24 mouse cellular contexts compared by ENCODE assay signal in genomic region chr16:34104427-34104826, GRCm38 (mm10).
DNase-seq lines count a peak whose midpoint lies in the region; ATAC-seq and TF ChIP-seq lines count a peak whose summit lies in the region.
"Had no signal": no experiment of that assay in that cellular context is flagged by ENCODE, and none has a peak within 500 bp of the region (broad histone marks: within the 10 kb centered on the region; RNA-seq: fewer than 3 reads in every experiment).

No protein-coding gene starts in this region.

- no peaks in the 10 kb centered on the region for H3K79me2 ChIP-seq in liver, adult 2 months (ENCODE audit: control insufficient read depth, insufficient read depth, low read length)

- intact Hi-C loops in heart, postnatal 10 days (cut with DNase I) = no loop called here

- no peak overlapping the region for H3K4me2 ChIP-seq in liver, postnatal 0 days (ENCODE audit: low read depth, low read length)
- no peak overlapping the region for H3K4me2 ChIP-seq in liver, embryonic 12.5 days
- no peak overlapping the region for H3K4me2 ChIP-seq in intestine, postnatal 0 days (replicated peaks; ENCODE audit: low read depth)
- H3K4me2 ChIP-seq: embryonic facial prominence, embryonic 12.5 days; forebrain, embryonic 12.5 days had no signal

- ATAC-seq in liver, postnatal 0 days = peak; percentile 71
- ATAC-seq in liver, embryonic 12.5 days = no peak
- ATAC-seq in intestine, postnatal 0 days = peak; percentile 81
- ATAC-seq: activated CD4-positive, CD25-positive, alpha-beta regulatory T cell, adult 4 months; CD4-positive, CD25-positive, alpha-beta regulatory T cell, adult 4 months; forebrain, embryonic 14.5 days; Patski had no signal

- no peak for TF ChIP-seq POLR2A in liver, adult 2 months (IDR thresholded peaks at IDR 0.05; ENCODE audit: extremely low read depth, insufficient read depth, low read length)

- no peak overlapping the region for H3K4me3 ChIP-seq in liver, adult 2 months (ENCODE audit: insufficient read depth, low read depth, low read length)
- H3K4me3 ChIP-seq in liver, postnatal 0 days (ENCODE audit: low read depth, low read length) = no peak overlapping the region
- H3K4me3 ChIP-seq in liver, embryonic 12.5 days = no peak overlapping the region
- H3K4me3 ChIP-seq in intestine, postnatal 0 days (ENCODE audit: low read depth, low read length) = no peak overlapping the region
- H3K4me3 ChIP-seq: embryonic facial prominence, embryonic 10.5 days; embryonic facial prominence, embryonic 12.5 days; forebrain, embryonic 12.5 days had no signal

- H3K9ac ChIP-seq in liver, adult 2 months (ENCODE audit: low read depth, low read length) = no peak overlapping the region
- H3K9ac ChIP-seq in liver, postnatal 0 days (replicated peaks) = no peak overlapping the region
- H3K9ac ChIP-seq in liver, embryonic 12.5 days = no peak overlapping the region
- H3K9ac ChIP-seq in intestine, postnatal 0 days (ENCODE audit: low read depth, low read length) = no peak overlapping the region
- H3K9ac ChIP-seq: embryonic facial prominence, embryonic 12.5 days; forebrain, embryonic 12.5 days had no signal

- WGBS in liver, adult 2 months = 39% methylated on average over 6 of the region's 6 CpGs
- WGBS in liver, postnatal 0 days (ENCODE audit: insufficient replicate concordance) = 69% methylated on average over 6 of the region's 6 CpGs
- WGBS in liver, embryonic 12.5 days (ENCODE audit: insufficient replicate concordance) = 63% methylated on average over 6 of the region's 6 CpGs
- WGBS in intestine, postnatal 0 days = 55% methylated on average over 6 of the region's 6 CpGs

- no peak for TF ChIP-seq EP300 in liver, postnatal 0 days (IDR thresholded peaks at IDR 0.05; ENCODE audit: low read depth)

- peak; percentile 84 for DNase-seq in liver, adult 2 months (ENCODE audit: extremely low read depth, low read depth, low spot score)
- no peak for DNase-seq in liver
- no peak for DNase-seq in liver, postnatal 0 days
- no peak for DNase-seq in heart, postnatal 10 days
- no peak for DNase-seq in frontal cortex, postnatal 10 days (ENCODE audit: low spot score in 2 of 2)
- DNase-seq: adrenal gland, adult 8-10 months; adrenal gland, postnatal 14 days; adrenal gland, postnatal 36 days; B cell, adult 2 months; cerebellum, adult 11-12 months; cerebellum, adult 2 months; cerebellum, adult 9-10 months; cerebellum, postnatal 10 days; cerebellum, postnatal 25 days had no signal

- H3K9me3 ChIP-seq in liver, postnatal 0 days (ENCODE audit: low read length) = no peaks in the 10 kb centered on the region
- no peaks in the 10 kb centered on the region for H3K9me3 ChIP-seq in liver, embryonic 12.5 days (replicated peaks)
- H3K9me3 ChIP-seq in intestine, postnatal 0 days (ENCODE audit: control insufficient read depth) = no peaks in the 10 kb centered on the region
- H3K9me3 ChIP-seq: embryonic facial prominence, embryonic 10.5 days; embryonic facial prominence, embryonic 12.5 days; forebrain, embryonic 12.5 days; G1E had no signal

- no peaks in the 10 kb centered on the region for H3K36me3 ChIP-seq in liver, adult 2 months (ENCODE audit: control insufficient read depth, insufficient read depth, low read length)
- H3K36me3 ChIP-seq in liver, postnatal 0 days (replicated peaks; ENCODE audit: insufficient read depth, low read length) = no peaks in the 10 kb centered on the region
- H3K36me3 ChIP-seq in liver, embryonic 12.5 days = no peaks in the 10 kb centered on the region
- no peaks in the 10 kb centered on the region for H3K36me3 ChIP-seq in intestine, postnatal 0 days (ENCODE audit: control insufficient read depth, insufficient read depth)
- H3K36me3 ChIP-seq: embryonic facial prominence, embryonic 10.5 days; embryonic facial prominence, embryonic 12.5 days; G1E had no signal

- TF ChIP-seq CTCF in liver, adult 2 months (IDR thresholded peaks at IDR 0.05; ENCODE audit: low read depth, low read length) = no peak
- no peak for TF ChIP-seq CTCF in liver, postnatal 0 days (IDR thresholded peaks at IDR 0.05; ENCODE audit: low read depth)
- TF ChIP-seq CTCF in intestine, postnatal 0 days (IDR thresholded peaks at IDR 0.05; ENCODE audit: low read depth) = no peak

- H3K4me1 ChIP-seq in liver, adult 2 months (ENCODE audit: control insufficient read depth, insufficient read depth, low read length) = peaks cover 5% of the 10 kb centered on the region
- H3K4me1 ChIP-seq in liver, postnatal 0 days (ENCODE audit: insufficient read depth) = peaks cover 5% of the 10 kb centered on the region
- peaks cover 3% of the 10 kb centered on the region; the same call in 1 of the 2 replicates for H3K4me1 ChIP-seq in liver, embryonic 12.5 days
- H3K4me1 ChIP-seq in intestine, postnatal 0 days (replicated peaks; ENCODE audit: control insufficient read depth, insufficient read depth, low read length) = no peaks in the 10 kb centered on the region
- H3K4me1 ChIP-seq: embryonic facial prominence, embryonic 10.5 days; embryonic facial prominence, embryonic 12.5 days; forebrain, embryonic 12.5 days had no signal

- no peaks in the 10 kb centered on the region for H3K27me3 ChIP-seq in liver, adult 2 months (ENCODE audit: control insufficient read depth, insufficient read depth, low read length)
- no peaks in the 10 kb centered on the region for H3K27me3 ChIP-seq in liver, postnatal 0 days (ENCODE audit: insufficient read depth, low read length)
- peaks cover 14% of the 10 kb centered on the region; the same call in 1 of the 2 replicates for H3K27me3 ChIP-seq in liver, embryonic 12.5 days (replicated peaks)
- H3K27me3 ChIP-seq in intestine, postnatal 0 days (replicated peaks; ENCODE audit: control insufficient read depth, insufficient read depth, low read length) = no peaks in the 10 kb centered on the region
- H3K27me3 ChIP-seq: embryonic facial prominence, embryonic 12.5 days; forebrain, embryonic 12.5 days; Patski had no signal

- H3K27ac ChIP-seq in liver, adult 2 months (replicated peaks; ENCODE audit: insufficient read depth, low read depth, low read length) = no peak overlapping the region
- H3K27ac ChIP-seq in liver, postnatal 0 days (ENCODE audit: low read depth) = no peak overlapping the region
- H3K27ac ChIP-seq in liver, embryonic 12.5 days = no peak overlapping the region
- H3K27ac ChIP-seq in intestine, postnatal 0 days (ENCODE audit: low read depth, low read length) = no peak overlapping the region
- H3K27ac ChIP-seq: embryonic facial prominence, embryonic 10.5 days; embryonic facial prominence, embryonic 12.5 days had no signal
